Mouse (Mus musculus) left cerebral cortex, postnatal 10 days (tissue): ENCODE data around the gene Gm10153. TPM values are rescaled to one million over a fixed set of nuclear protein-coding genes. Genes with fewer than 3 reads are reported as not detected.
"Not testable (repeated sequence)": the region's sequence is repeated elsewhere in the genome, so short reads cannot be mapped to it uniquely, and the experiment has no call there.

ENCODE experiments used
- DNase-seq, 2 experiments: peaks; one replicate each; pipeline ENCODE4 v3.0.0; 2021 to 2022; ENCODE audit warnings: low spot score in 2 of 2, mixed read lengths in 1 of 2; ENCODE audit errors: extremely low spot score in 1 of 2
- intact Hi-C: fragments of 180-260 bp; cut with DNase I; formaldehyde crosslinking; loops from one replicate; pipeline ENCODE4 v1.15.1; 2025
- total RNA-seq, 2 experiments: library from RNA; stranded (reverse); gene quantifications; 2 replicates each; pipeline ENCODE4 v1.2.3; 2021

Gm10153 gene
- not detected for total RNA-seq

GRCm38 (mm10) chr7:142190289-142190688, at the start of gene Gm10153:
TSS of gene Gm10153 (minus strand) at chr7:142190389.
- DNase-seq: no peak
- intact Hi-C loops: no loop called here

- DNase-seq: no peak
- intact Hi-C loops: no loop called here
Measured at GRCm38 (mm10) chr7:142231540-142231939, 41.4 kb upstream of the Gm10153 start.

GRCm38 (mm10) chr7:142229871-142230270, 39.7 kb upstream of the Gm10153 start, which contains the start of gene Krtap5-5:
TSS of gene Krtap5-5 (minus strand) at chr7:142229971.
- intact Hi-C loops, DNase-seq: not testable (repeated sequence)

- intact Hi-C loops: no loop called here
- DNase-seq: no peak
Measured at GRCm38 (mm10) chr7:142224518-142224917, 34.3 kb upstream of the Gm10153 start.

- intact Hi-C loops, DNase-seq: not testable (repeated sequence)
Measured at GRCm38 (mm10) chr7:142212136-142212535, 21.9 kb upstream of the Gm10153 start.

- intact Hi-C loops: no loop called here
Measured at GRCm38 (mm10) chr7:142211559-142211958, 21.4 kb upstream of the Gm10153 start, which contains the start of gene Gm7579. TSS of gene Gm7579 (plus strand) at chr7:142211859.

GRCm38 (mm10) chr7:142206891-142207290, 16.7 kb upstream of the Gm10153 start:
- DNase-seq, intact Hi-C loops: not testable (repeated sequence)

More at GRCm38 (mm10) chr7:142211559-142211958, 21.4 kb upstream of the Gm10153 start, which contains the start of gene Gm7579:
- no peak for DNase-seq

GRCm38 (mm10) chr7:142205488-142205887, 15.3 kb upstream of the Gm10153 start:
- DNase-seq: no peak
- intact Hi-C loops: no loop called here

- intact Hi-C loops: no loop called here
- DNase-seq: no peak
Measured at GRCm38 (mm10) chr7:142201064-142201463, 10.9 kb upstream of the Gm10153 start, which contains the start of gene Krtap5-3. TSS of gene Krtap5-3 (plus strand) at chr7:142201364.

- DNase-seq: no peak
- intact Hi-C loops: no loop called here
Measured at GRCm38 (mm10) chr7:142198748-142199147, 8.6 kb upstream of the Gm10153 start.

- DNase-seq: no peak
- intact Hi-C loops: no loop called here
Measured at GRCm38 (mm10) chr7:142188156-142188555, 2.0 kb downstream of the Gm10153 start.

- intact Hi-C loops: no loop called here
- no peak for DNase-seq
Measured at GRCm38 (mm10) chr7:142181021-142181420, 9.2 kb downstream of the Gm10153 start.

- intact Hi-C loops: no loop called here
- DNase-seq: no peak
Measured at GRCm38 (mm10) chr7:142178685-142179084, 11.5 kb downstream of the Gm10153 start.

GRCm38 (mm10) chr7:142175905-142176304, 14.3 kb downstream of the Gm10153 start, which contains the start of gene Krtap5-2:
TSS of gene Krtap5-2 (minus strand) at chr7:142176005.
- DNase-seq, intact Hi-C loops: not testable (repeated sequence)

GRCm38 (mm10) chr7:142169836-142170235, 20.4 kb downstream of the Gm10153 start:
- no peak for DNase-seq
- intact Hi-C loops: no loop called here

- DNase-seq, intact Hi-C loops: not testable (repeated sequence)
Measured at GRCm38 (mm10) chr7:142165639-142166038, 24.6 kb downstream of the Gm10153 start, which contains the start of gene Gm4553. TSS of gene Gm4553 (minus strand) at chr7:142165739.

- DNase-seq: no peak
- intact Hi-C loops: no loop called here
Measured at GRCm38 (mm10) chr7:142159366-142159765, 30.8 kb downstream of the Gm10153 start.

- DNase-seq, intact Hi-C loops: not testable (repeated sequence)
Measured at GRCm38 (mm10) chr7:142157013-142157412, 33.2 kb downstream of the Gm10153 start, which contains the start of gene Gm29735. TSS of gene Gm29735 (minus strand) at chr7:142157113.

- intact Hi-C loops: no loop called here
- no peak for DNase-seq
Measured at GRCm38 (mm10) chr7:142155308-142155707, 34.9 kb downstream of the Gm10153 start.

- no peak for DNase-seq
- intact Hi-C loops: no loop called here
Measured at GRCm38 (mm10) chr7:142152191-142152590, 38.0 kb downstream of the Gm10153 start.

GRCm38 (mm10) chr7:142148633-142149032, 41.6 kb downstream of the Gm10153 start:
- no peak for DNase-seq
- intact Hi-C loops: loop anchor here (5.0 kb wide), 1 partner anchor 104 kb away; no protein-coding TSS in a partner anchor
